Mouse (Mus musculus) forebrain, embryonic 16.5 days (tissue): ENCODE measurements around the gene Eci1. TPM values are rescaled to one million over a fixed set of nuclear protein-coding genes. Genes with fewer than 3 reads are reported as not detected.
"Not testable (repeated sequence)": the region's sequence is repeated elsewhere in the genome, so short reads cannot be mapped to it uniquely, and the experiment has no call there.

Experiments used
- ATAC-seq: fragments of 200-750 bp; cut with Nextera tagmentation; 2 replicates; pipeline ENCODE4 v1.8.0; 2017; ENCODE audit warnings: mild to moderate bottlenecking, moderate library complexity
- H3K27ac ChIP-seq: fragments of 300-500 bp; sonication (generic); 2 replicates; pipeline ENCODE4 v1.5.1; 2014; ENCODE audit warnings: low read length, control low read depth
- H3K27me3 ChIP-seq: fragments of 300-500 bp; sonication (generic); replicated peaks from 2 replicates; pipeline ENCODE4 v1.6.1; 2014; ENCODE audit warnings: low read length; ENCODE audit not compliant: control insufficient read depth, insufficient read depth
- H3K36me3 ChIP-seq: fragments of 300-500 bp; sonication (generic); 2 replicates; pipeline ENCODE4 v1.6.1; 2014; ENCODE audit not compliant: control insufficient read depth, insufficient read depth
- H3K4me1 ChIP-seq: fragments of 300-500 bp; sonication (generic); replicated peaks from 2 replicates; pipeline ENCODE4 v1.6.1; 2014; ENCODE audit warnings: low read length; ENCODE audit not compliant: control insufficient read depth, insufficient read depth
- H3K4me2 ChIP-seq: fragments of 300-500 bp; sonication (generic); 2 replicates; pipeline ENCODE4 v1.6.1; 2014; ENCODE audit warnings: mild to moderate bottlenecking, low read length, control low read depth
- H3K4me3 ChIP-seq: fragments of 300-500 bp; sonication (generic); replicated peaks from 2 replicates; pipeline ENCODE4 v1.5.1; 2014; ENCODE audit warnings: mild to moderate bottlenecking, low read length, control low read depth
- H3K9ac ChIP-seq: fragments of 300-500 bp; sonication (generic); replicated peaks from 2 replicates; pipeline ENCODE4 v1.6.1; 2014; ENCODE audit warnings: low read depth, low read length, control low read depth
- H3K9me3 ChIP-seq: fragments of 300-500 bp; sonication (generic); 2 replicates; pipeline ENCODE4 v1.6.1; 2016; ENCODE audit warnings: low read length; ENCODE audit not compliant: control insufficient read depth
- WGBS: fragments of 180-500 bp; shearing (Covaris S2); extraction: QIAGEN DNeasy Blood & Tissue Kit; methylation state at CpG from one replicate; pipeline ENCODE4 v1.1.7; 2014; 5-methylcytosine and 5-hydroxymethylcytosine counted together
- polyA plus RNA-seq: library from polyadenylated mRNA; unstranded; fragments of >200 nt; fragmentation: Nextera tagmentation; extraction: Ambion mirVana; gene quantifications from 2 replicates; pipeline ENCODE4 v1.2.1, GENCODE M21; 2015

The Eci1 gene
- polyA plus RNA-seq, 1 experiment from 2014 or later = 30.4 TPM

- Histone ChIP-seq H3K9ac (no peak overlapping the region), H3K4me3 (no peak overlapping the region), H3K4me1 (no peaks in the 10 kb centered on the region), H3K27ac (no peak overlapping the region), H3K4me2 (no peak overlapping the region), H3K9me3 (no peaks in the 10 kb centered on the region), H3K27me3 (no peaks in the 10 kb centered on the region), H3K36me3 (peaks cover 29% of the 10 kb centered on the region)
- WGBS = 85% methylated on average over 12 of the region's 12 CpGs
- no peak for ATAC-seq
Observed at GRCm38 (mm10) chr17:24407116-24407803, 19.2 kb upstream of the Eci1 start.

- peak; percentile 21 for ATAC-seq
- Histone ChIP-seq H3K4me2 (peak overlapping the region; percentile 57), H3K9me3 (no peaks in the 10 kb centered on the region), H3K9ac (peak overlapping the region; percentile 30), H3K4me3 (peak overlapping the region; percentile 95), H3K4me1 (peaks cover 30% of the 10 kb centered on the region), H3K27ac (peak overlapping the region; percentile 11; the same call in 1 of the 2 replicates), H3K36me3 (peaks cover 13% of the 10 kb centered on the region), H3K27me3 (no peaks in the 10 kb centered on the region)
- 31% methylated on average over 22 of the region's 22 CpGs for WGBS
Observed at GRCm38 (mm10) chr17:24413557-24414211, 12.8 kb upstream of the Eci1 start.

- H3K9me3 ChIP-seq = no peaks in the 10 kb centered on the region
- peak within 1 kb of the TSS; percentile 97 for H3K4me2 ChIP-seq
- peak within 1 kb of the TSS; percentile 82 for H3K27ac ChIP-seq
- H3K9ac ChIP-seq = peak within 1 kb of the TSS; percentile 74
- H3K27me3 ChIP-seq = no peaks in the 10 kb centered on the region
- H3K4me3 ChIP-seq = peak within 1 kb of the TSS; percentile 95
- peaks cover 13% of the 10 kb centered on the region for H3K36me3 ChIP-seq
- under 1% methylated on average over 63 of the region's 64 CpGs for whole genome bisulfite sequencing
- peak; percentile 97 for ATAC-seq
- peaks cover 30% of the 10 kb centered on the region for H3K4me1 ChIP-seq
Observed at GRCm38 (mm10) chr17:24414230-24414976, 12.0 kb upstream of the Eci1 start, which contains the start of gene Rnps1. Gene Rnps1, plus strand, starts transcription at chr17:24414565.

GRCm38 (mm10) chr17:24415011-24415410 is 11.4 kb upstream of the Eci1 start:
- Histone ChIP-seq H3K4me3 (peak overlapping the region; percentile 95), H3K27me3 (no peaks in the 10 kb centered on the region), H3K27ac (peak overlapping the region; percentile 82), H3K9me3 (no peaks in the 10 kb centered on the region), H3K4me2 (peak overlapping the region; percentile 97), H3K9ac (peak overlapping the region; percentile 74), H3K4me1 (peaks cover 30% of the 10 kb centered on the region), H3K36me3 (peaks cover 19% of the 10 kb centered on the region)
- WGBS = 0% methylated on average over 21 of the region's 21 CpGs
- ATAC-seq = no peak

- Histone ChIP-seq H3K9ac (no peak overlapping the region), H3K9me3 (no peaks in the 10 kb centered on the region), H3K27ac (no peak overlapping the region), H3K4me2 (peak overlapping the region; percentile 97), H3K4me1 (peaks cover 30% of the 10 kb centered on the region), H3K27me3 (no peaks in the 10 kb centered on the region), H3K36me3 (peaks cover 27% of the 10 kb centered on the region), H3K4me3 (no peak overlapping the region)
- WGBS = 84% methylated on average over 3 of the region's 3 CpGs
- no peak for ATAC-seq
Observed at GRCm38 (mm10) chr17:24416051-24416652, 10.3 kb upstream of the Eci1 start.

GRCm38 (mm10) chr17:24423114-24423513 is 3.3 kb upstream of the Eci1 start:
- Histone ChIP-seq H3K9ac (no peak overlapping the region), H3K4me1 (peaks cover 12% of the 10 kb centered on the region), H3K27ac (no peak overlapping the region), H3K4me3 (no peak overlapping the region), H3K4me2 (no peak overlapping the region), H3K36me3 (peaks cover 44% of the 10 kb centered on the region), H3K27me3 (no peaks in the 10 kb centered on the region), H3K9me3 (no peaks in the 10 kb centered on the region)
- 92% methylated on average over 4 of the region's 4 CpGs for WGBS
- ATAC-seq = no peak

GRCm38 (mm10) chr17:24424489-24424888 is 2.0 kb upstream of the Eci1 start:
- Histone ChIP-seq H3K4me2 (no peak overlapping the region), H3K36me3 (peaks cover 34% of the 10 kb centered on the region), H3K4me3 (no peak overlapping the region), H3K9ac (no peak overlapping the region), H3K27ac (no peak overlapping the region), H3K4me1 (peaks cover 12% of the 10 kb centered on the region), H3K9me3 (no peaks in the 10 kb centered on the region), H3K27me3 (no peaks in the 10 kb centered on the region)
- no peak for ATAC-seq
- WGBS = 95% methylated on average over 5 of the region's 5 CpGs

- ATAC-seq, H3K9me3 ChIP-seq, H3K27me3 ChIP-seq, H3K9ac ChIP-seq, H3K4me3 ChIP-seq, H3K4me2 ChIP-seq, H3K27ac ChIP-seq: not testable (repeated sequence)
- WGBS = 94% methylated on average over 5 of the region's 8 CpGs
- Histone ChIP-seq H3K36me3 (peaks cover 26% of the 10 kb centered on the region), H3K4me1 (peaks cover 12% of the 10 kb centered on the region)
Observed at GRCm38 (mm10) chr17:24425326-24425725, 1.1 kb upstream of the Eci1 start.

- 92% methylated on average over 7 of the region's 7 CpGs for WGBS
- Histone ChIP-seq H3K4me3 (no peak overlapping the region), H3K4me1 (peaks cover 12% of the 10 kb centered on the region), H3K36me3 (peaks cover 23% of the 10 kb centered on the region), H3K9me3 (no peaks in the 10 kb centered on the region), H3K27me3 (no peaks in the 10 kb centered on the region), H3K27ac (peak overlapping the region; percentile 91), H3K4me2 (no peak overlapping the region), H3K9ac (no peak overlapping the region)
- ATAC-seq = no peak
Observed at GRCm38 (mm10) chr17:24425905-24426304, 536 bp upstream of the Eci1 start.
